Mouse (Mus musculus): ENCODE measurements around the gene Rpl36a-ps1. TPM values are rescaled to one million over a fixed set of nuclear protein-coding genes. Genes with fewer than 3 reads are reported as not detected.

Gene Rpl36a-ps1
- total and polyA plus RNA-seq, 3 experiments: 6.2 to 73.7 (median 57.6) TPM

DNA sequence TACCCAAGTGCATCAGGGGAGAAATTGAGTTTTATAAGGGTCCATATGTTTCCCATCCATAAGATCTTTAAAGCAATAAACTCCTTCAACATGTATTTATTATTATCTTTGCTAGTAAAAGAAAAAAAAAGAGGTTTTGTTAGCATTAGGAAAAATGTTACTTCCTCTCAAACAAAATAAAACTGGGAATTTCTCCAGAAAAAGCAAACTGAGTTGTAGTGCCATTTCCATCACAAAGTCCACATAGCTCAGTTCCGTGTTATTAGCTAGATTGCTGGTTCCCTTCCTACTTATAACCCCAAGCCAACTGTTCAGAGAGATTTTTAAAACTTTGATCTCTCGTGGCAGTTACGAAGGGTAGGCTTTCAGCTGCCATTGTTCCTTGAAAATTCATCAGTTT, 3.5 kb downstream of the Rpl36a-ps1 start:
- DNase-seq (ENCODE audit: extremely low read depth): no peak
- Histone ChIP-seq H3K9me3 (replicated peaks; ENCODE audit: low read length) (peaks cover 6% of the 10 kb centered on the region), H3K4me3 (replicated peaks in 1 of 3; ENCODE audit: low read depth in 2 of 3, low read length in 2 of 3, poor library complexity in 1 of 3) (no peak overlapping the region), H3K79me2 (replicated peaks; ENCODE audit: control insufficient read depth, extremely low read depth, insufficient read depth, poor library complexity, severe bottlenecking) (no peaks in the 10 kb centered on the region), H3K36me3 (replicated peaks in 1 of 2; ENCODE audit: control insufficient read depth in 1 of 2, insufficient read depth in 1 of 2, low read length in 1 of 2) (no peaks in the 10 kb centered on the region), H3K27me3 (replicated peaks) (no peaks in the 10 kb centered on the region), H3K27ac (ENCODE audit: insufficient read depth, low read depth) (no peak overlapping the region), H3K9ac (ENCODE audit: insufficient read depth, low read depth) (no peak overlapping the region), H3K4me1 (ENCODE audit: control insufficient read depth in 1 of 2, insufficient read depth in 2 of 2) (no peaks in the 10 kb centered on the region), H3K4me2 (ENCODE audit: insufficient read depth, low read depth, poor library complexity, severe bottlenecking) (no peak overlapping the region)
- TF ChIP-seq ZKSCAN1 (IDR thresholded peaks at IDR 0.05; ENCODE audit: borderline replicate concordance, low read depth, low read length) (no peak), CHD1 (IDR thresholded peaks at IDR 0.05; ENCODE audit: low read depth, low read length) (no peak), UBTF (IDR thresholded peaks at IDR 0.05; ENCODE audit: low read depth, low read length) (no peak), MAZ (IDR thresholded peaks at IDR 0.05; ENCODE audit: low read depth, low read length) (no peak)
- dilution Hi-C loops (cut with MboI; ENCODE audit: extremely low pct_ligation_motif_present, extremely low pct_unique_long_range_greater_than_20kb, low sequenced_read_pairs) (no loop called here), in situ Hi-C loops (cut with MboI; ENCODE audit: low pct_ligation_motif_present, low pct_unique_long_range_greater_than_20kb, low sequenced_read_pairs) (no loop called here)

DNA sequence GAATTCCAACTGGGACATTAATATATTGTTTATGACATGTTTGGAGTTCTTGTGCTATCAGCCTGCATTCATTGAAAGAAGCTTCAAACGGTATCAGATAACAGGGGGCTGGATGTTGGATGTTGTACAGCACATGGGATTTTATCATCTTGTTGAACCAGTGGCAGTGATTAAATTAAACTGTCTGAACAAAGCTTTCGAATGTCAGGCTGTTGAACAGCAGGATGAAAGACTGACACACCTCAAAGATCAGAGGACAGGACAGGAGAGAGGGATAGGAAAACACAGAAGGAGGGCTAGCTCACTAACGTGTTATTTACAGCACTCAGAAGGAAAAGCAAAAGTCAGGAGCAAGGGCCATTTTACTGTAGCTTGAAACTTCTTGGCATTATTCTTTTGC, 4.3 kb downstream of the Rpl36a-ps1 start:
- H3K79me2 ChIP-seq (replicated peaks; ENCODE audit: control insufficient read depth, extremely low read depth, insufficient read depth, poor library complexity, severe bottlenecking): no peaks in the 10 kb centered on the region

DNA sequence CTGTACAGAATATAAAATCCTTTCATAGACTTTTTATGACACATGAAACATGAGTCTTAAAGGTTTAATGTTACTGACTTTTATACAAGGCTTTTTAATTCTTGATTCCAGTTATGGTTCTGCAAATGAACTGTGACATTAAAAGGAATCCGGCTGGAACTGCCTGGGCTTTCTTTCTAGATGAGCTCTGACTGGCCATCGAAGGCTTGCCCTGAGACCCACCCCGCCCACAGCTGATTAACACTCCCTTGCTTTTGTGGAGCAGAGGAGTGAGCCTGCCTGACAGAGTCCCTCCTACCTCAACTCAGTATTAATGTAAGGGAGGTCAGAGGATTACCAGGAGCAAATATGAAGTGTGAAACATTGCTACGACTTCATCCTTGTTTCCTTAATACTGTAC, 22.2 kb downstream of the Rpl36a-ps1 start:
- DNase-seq (ENCODE audit: extremely low read depth): no peak
- Histone ChIP-seq H3K9ac (ENCODE audit: insufficient read depth, low read depth) (no peak overlapping the region), H3K79me2 (replicated peaks; ENCODE audit: control insufficient read depth, extremely low read depth, insufficient read depth, poor library complexity, severe bottlenecking) (no peaks in the 10 kb centered on the region), H3K4me2 (ENCODE audit: insufficient read depth, low read depth, poor library complexity, severe bottlenecking) (no peak overlapping the region), H3K27ac (ENCODE audit: insufficient read depth, low read depth) (no peak overlapping the region), H3K4me3 (replicated peaks in 1 of 3; ENCODE audit: low read depth in 2 of 3, low read length in 2 of 3, poor library complexity in 1 of 3) (no peak overlapping the region), H3K36me3 (replicated peaks in 1 of 2; ENCODE audit: control insufficient read depth in 1 of 2, insufficient read depth in 1 of 2, low read length in 1 of 2) (no peaks in the 10 kb centered on the region), H3K9me3 (replicated peaks; ENCODE audit: low read length) (peaks cover 5% of the 10 kb centered on the region), H3K27me3 (replicated peaks) (no peaks in the 10 kb centered on the region), H3K4me1 (ENCODE audit: control insufficient read depth in 1 of 2, insufficient read depth in 2 of 2) (peaks cover 0 to 6% of the 10 kb centered on the region in 2 experiments; a peak in 2 of 4 replicates)
- dilution Hi-C loops (cut with MboI; ENCODE audit: extremely low pct_ligation_motif_present, extremely low pct_unique_long_range_greater_than_20kb, low sequenced_read_pairs): no loop called here
- no peak for TF ChIP-seq EP300 (IDR thresholded peaks at IDR 0.05; ENCODE audit: low read length)
- no peak for TF ChIP-seq ELF1 (IDR thresholded peaks at IDR 0.05; ENCODE audit: low read depth, low read length)
- TF ChIP-seq GABPA (IDR thresholded peaks at IDR 0.05; ENCODE audit: insufficient replicate concordance, low read depth, low read length): no peak
- no peak for TF ChIP-seq POLR2A (IDR thresholded peaks at IDR 0.05; ENCODE audit: low read depth, low read length)
- no peak for TF ChIP-seq MXI1 (IDR thresholded peaks at IDR 0.05; ENCODE audit: low read depth, low read length)
- no peak for TF ChIP-seq JUND (conservative IDR thresholded peaks at IDR 0.05; ENCODE audit: low read depth, low read length)
- no peak for TF ChIP-seq NRF1 (IDR thresholded peaks at IDR 0.05; ENCODE audit: low read depth, low read length)
- TF ChIP-seq RAD21 (IDR thresholded peaks at IDR 0.05; ENCODE audit: low read depth, low read length): no peak
- no peak for TF ChIP-seq RCOR1 (conservative IDR thresholded peaks at IDR 0.05; ENCODE audit: low read depth, low read length)
- in situ Hi-C loops (cut with MboI; ENCODE audit: low pct_ligation_motif_present, low pct_unique_long_range_greater_than_20kb, low sequenced_read_pairs): no loop called here

More for the DNA sequence above, 4.3 kb downstream of the Rpl36a-ps1 start:
- TF ChIP-seq ZNF384 (IDR thresholded peaks at IDR 0.05; ENCODE audit: low read depth, low read length) (no peak), TCF12 (IDR thresholded peaks at IDR 0.05; ENCODE audit: low read depth, low read length) (no peak), MAZ (IDR thresholded peaks at IDR 0.05; ENCODE audit: low read depth, low read length) (no peak), MEF2A (IDR thresholded peaks at IDR 0.05; ENCODE audit: borderline replicate concordance, low read depth, low read length) (no peak), SIN3A (IDR thresholded peaks at IDR 0.05; ENCODE audit: low read length) (no peak), JUN (IDR thresholded peaks at IDR 0.05; ENCODE audit: insufficient read depth, low read depth, low read length) (no peak), UBTF (IDR thresholded peaks at IDR 0.05; ENCODE audit: low read depth, low read length) (no peak), SMC3 (IDR thresholded peaks at IDR 0.05; ENCODE audit: low read depth, low read length) (no peak), ELF1 (IDR thresholded peaks at IDR 0.05; ENCODE audit: low read depth, low read length) (no peak), HCFC1 (IDR thresholded peaks at IDR 0.05; ENCODE audit: low read depth, low read length) (no peak), ZC3H11A (IDR thresholded peaks at IDR 0.05; ENCODE audit: low read depth, low read length) (no peak), GABPA (IDR thresholded peaks at IDR 0.05; ENCODE audit: insufficient replicate concordance, low read depth, low read length) (no peak), ETS1 (conservative IDR thresholded peaks at IDR 0.05; ENCODE audit: low read depth, low read length) (no peak), NRF1 (IDR thresholded peaks at IDR 0.05; ENCODE audit: low read depth, low read length) (no peak)
- in situ Hi-C loops (cut with MboI; ENCODE audit: low pct_ligation_motif_present, low pct_unique_long_range_greater_than_20kb, low sequenced_read_pairs) (no loop called here), dilution Hi-C loops (cut with MboI; ENCODE audit: extremely low pct_ligation_motif_present, extremely low pct_unique_long_range_greater_than_20kb, low sequenced_read_pairs) (no loop called here)
- H3K36me3 ChIP-seq (replicated peaks in 1 of 2; ENCODE audit: control insufficient read depth in 1 of 2, insufficient read depth in 1 of 2, low read length in 1 of 2): no peaks in the 10 kb centered on the region
- H3K9me3 ChIP-seq (replicated peaks; ENCODE audit: low read length): peaks cover 6% of the 10 kb centered on the region
- H3K27me3 ChIP-seq (replicated peaks): no peaks in the 10 kb centered on the region
- no peak for DNase-seq (ENCODE audit: extremely low read depth)
- H3K4me3 ChIP-seq (replicated peaks in 1 of 3; ENCODE audit: low read depth in 2 of 3, low read length in 2 of 3, poor library complexity in 1 of 3): no peak overlapping the region
- no peak overlapping the region for H3K27ac ChIP-seq (ENCODE audit: insufficient read depth, low read depth)
- no peaks in the 10 kb centered on the region for H3K4me1 ChIP-seq (ENCODE audit: control insufficient read depth in 1 of 2, insufficient read depth in 2 of 2)
- no peak overlapping the region for H3K4me2 ChIP-seq (ENCODE audit: insufficient read depth, low read depth, poor library complexity, severe bottlenecking)
- H3K9ac ChIP-seq (ENCODE audit: insufficient read depth, low read depth): no peak overlapping the region

All from CH12.LX (cell line).